Mouse (Mus musculus): ENCODE measurements around the gene Mutyh. TPM values are rescaled to one million over a fixed set of nuclear protein-coding genes. Genes with fewer than 3 reads are reported as not detected.

The Mutyh gene
- polyA plus RNA-seq, 1 experiment: 9.2 TPM

GRCm38 (mm10) chr4:116840841-116841240 lies 33.3 kb downstream of the Mutyh start:
- H3K4me1 ChIP-seq (ENCODE audit: control insufficient read depth, insufficient read depth, low read length): no peaks in the 10 kb centered on the region
- TF ChIP-seq POLR2A (IDR thresholded peaks at IDR 0.05; ENCODE audit: low read depth, low read length) (no peak), CTCF (IDR thresholded peaks at IDR 0.05; ENCODE audit: borderline replicate concordance, insufficient read depth, low read length) (no peak)
- H3K4me3 ChIP-seq (ENCODE audit: insufficient read depth, low read length): no peak overlapping the region
- H3K27ac ChIP-seq (ENCODE audit: insufficient read depth, low read length): no peak overlapping the region

- no peaks in the 10 kb centered on the region for H3K4me1 ChIP-seq (ENCODE audit: control insufficient read depth, insufficient read depth, low read length)
- no peak overlapping the region for H3K27ac ChIP-seq (ENCODE audit: insufficient read depth, low read length)
- TF ChIP-seq CTCF (IDR thresholded peaks at IDR 0.05; ENCODE audit: borderline replicate concordance, insufficient read depth, low read length) (no peak), POLR2A (IDR thresholded peaks at IDR 0.05; ENCODE audit: low read depth, low read length) (no peak)
Observed at GRCm38 (mm10) chr4:116844324-116844723, 36.8 kb downstream of the Mutyh start.

GRCm38 (mm10) chr4:116849901-116850300 lies 42.4 kb downstream of the Mutyh start:
- no peak overlapping the region for H3K4me3 ChIP-seq (ENCODE audit: insufficient read depth, low read length)
- H3K4me1 ChIP-seq (ENCODE audit: control insufficient read depth, insufficient read depth, low read length): no peaks in the 10 kb centered on the region
- TF ChIP-seq POLR2A (IDR thresholded peaks at IDR 0.05; ENCODE audit: low read depth, low read length) (no peak), CTCF (IDR thresholded peaks at IDR 0.05; ENCODE audit: borderline replicate concordance, insufficient read depth, low read length) (no peak)

More at GRCm38 (mm10) chr4:116844324-116844723, 36.8 kb downstream of the Mutyh start:
- H3K4me3 ChIP-seq (ENCODE audit: insufficient read depth, low read length): no peak overlapping the region

GRCm38 (mm10) chr4:116854286-116854685 lies 46.8 kb downstream of the Mutyh start:
- no peak overlapping the region for H3K27ac ChIP-seq (ENCODE audit: insufficient read depth, low read length)
- H3K4me1 ChIP-seq (ENCODE audit: control insufficient read depth, insufficient read depth, low read length): no peaks in the 10 kb centered on the region
- no peak overlapping the region for H3K4me3 ChIP-seq (ENCODE audit: insufficient read depth, low read length)
- no peak for TF ChIP-seq CTCF (IDR thresholded peaks at IDR 0.05; ENCODE audit: borderline replicate concordance, insufficient read depth, low read length)

More at GRCm38 (mm10) chr4:116849901-116850300, 42.4 kb downstream of the Mutyh start:
- no peak overlapping the region for H3K27ac ChIP-seq (ENCODE audit: insufficient read depth, low read length)

- H3K4me1 ChIP-seq (ENCODE audit: control insufficient read depth, insufficient read depth, low read length): no peaks in the 10 kb centered on the region
- no peak for TF ChIP-seq CTCF (IDR thresholded peaks at IDR 0.05; ENCODE audit: borderline replicate concordance, insufficient read depth, low read length)
- TF ChIP-seq POLR2A (IDR thresholded peaks at IDR 0.05; ENCODE audit: low read depth, low read length): no peak
- no peak overlapping the region for H3K27ac ChIP-seq (ENCODE audit: insufficient read depth, low read length)
- no peak overlapping the region for H3K4me3 ChIP-seq (ENCODE audit: insufficient read depth, low read length)
Observed at GRCm38 (mm10) chr4:116857203-116857602, 49.7 kb downstream of the Mutyh start.

- H3K4me1 ChIP-seq (ENCODE audit: control insufficient read depth, insufficient read depth, low read length): no peaks in the 10 kb centered on the region
- TF ChIP-seq CTCF (IDR thresholded peaks at IDR 0.05; ENCODE audit: borderline replicate concordance, insufficient read depth, low read length) (no peak), POLR2A (IDR thresholded peaks at IDR 0.05; ENCODE audit: low read depth, low read length) (no peak)
- no peak overlapping the region for H3K4me3 ChIP-seq (ENCODE audit: insufficient read depth, low read length)
- H3K27ac ChIP-seq (ENCODE audit: insufficient read depth, low read length): no peak overlapping the region
Observed at GRCm38 (mm10) chr4:116859711-116860110, 52.2 kb downstream of the Mutyh start.

- no peak overlapping the region for H3K27ac ChIP-seq (ENCODE audit: insufficient read depth, low read length)
- H3K4me1 ChIP-seq (ENCODE audit: control insufficient read depth, insufficient read depth, low read length): no peaks in the 10 kb centered on the region
- no peak overlapping the region for H3K4me3 ChIP-seq (ENCODE audit: insufficient read depth, low read length)
- TF ChIP-seq CTCF (IDR thresholded peaks at IDR 0.05; ENCODE audit: borderline replicate concordance, insufficient read depth, low read length): no peak
Observed at GRCm38 (mm10) chr4:116862023-116862422, 54.5 kb downstream of the Mutyh start.

Other genes with a start within 250 kb of the Mutyh start
- 1.9 and 2.6 TPM in 2 replicates for gene Ccdc17, start 211.1 kb upstream of the Mutyh start, polyA plus RNA-seq (2011; ENCODE audit: insufficient read length, low read depth, missing spikeins)
- gene Nasp, start 179.8 kb upstream of the Mutyh start, polyA plus RNA-seq (2011; ENCODE audit: insufficient read length, low read depth, missing spikeins): 63.7 and 95.4 TPM in 2 replicates
- 575 and 597 TPM in 2 replicates for gene Akr1a1, start 156.0 kb upstream of the Mutyh start, polyA plus RNA-seq (2011; ENCODE audit: insufficient read length, low read depth, missing spikeins)
- gene Prdx1, start 122.2 kb upstream of the Mutyh start, polyA plus RNA-seq (2011; ENCODE audit: insufficient read length, low read depth, missing spikeins): 887 and 980 TPM in 2 replicates
- 18.6 and 22.6 TPM in 2 replicates for gene Mmachc, start 99.3 kb upstream of the Mutyh start, polyA plus RNA-seq (2011; ENCODE audit: insufficient read length, low read depth, missing spikeins)
- gene Ccdc163, start 99.2 kb upstream of the Mutyh start, polyA plus RNA-seq (2011; ENCODE audit: insufficient read length, low read depth, missing spikeins): 21.8 and 33.8 TPM in 2 replicates
- 6.3 and 7.8 TPM in 2 replicates for gene Tesk2, start 86.8 kb upstream of the Mutyh start, polyA plus RNA-seq (2011; ENCODE audit: insufficient read length, low read depth, missing spikeins)
- 18.4 and 18.6 TPM in 2 replicates for gene Toe1, start 83 bp upstream of the Mutyh start, polyA plus RNA-seq (2011; ENCODE audit: insufficient read length, low read depth, missing spikeins)
- 0.39 TPM in 1 of 2 replicates, not detected in the other for gene Hpdl, start 14.0 kb downstream of the Mutyh start, polyA plus RNA-seq (2011; ENCODE audit: insufficient read length, low read depth, missing spikeins)
- gene Zswim5, start 69.7 kb downstream of the Mutyh start, polyA plus RNA-seq (2011; ENCODE audit: insufficient read length, low read depth, missing spikeins): not detected in 2 replicates
- 54.1 and 54.6 TPM in 2 replicates for gene Urod, start 186.7 kb downstream of the Mutyh start, polyA plus RNA-seq (2011; ENCODE audit: insufficient read length, low read depth, missing spikeins)
- gene Hectd3, start 187.6 kb downstream of the Mutyh start, polyA plus RNA-seq (2011; ENCODE audit: insufficient read length, low read depth, missing spikeins): 10.1 and 10.2 TPM in 2 replicates
- gene Eif2b3, start 211.7 kb downstream of the Mutyh start, polyA plus RNA-seq (2011; ENCODE audit: insufficient read length, low read depth, missing spikeins): 34.1 and 37.9 TPM in 2 replicates